Mouse (Mus musculus) MEL (cell line): ENCODE data around the gene Sh3gl2. TPM values are rescaled to one million over a fixed set of nuclear protein-coding genes. Genes with fewer than 3 reads are reported as not detected.

Source experiments
- DNase-seq: peaks from one replicate; pipeline ENCODE4 v3.0.0; 2011; ENCODE audit warnings: low read depth, low spot score
- H3K27ac ChIP-seq: 2 replicates; pipeline ENCODE4 v1.5.1; 2012; ENCODE audit warnings: low read depth, mild to moderate bottlenecking, control low read depth, low read length, moderate library complexity; ENCODE audit not compliant: control insufficient read depth
- H3K27me3 ChIP-seq, 2 experiments: fragments of 150-350 bp in 1 of 2; sonication (generic) in 1 of 2; 2 replicates each; pipeline ENCODE4 v1.6.1; 2012; ENCODE audit warnings: low read length in 2 of 2, mild to moderate bottlenecking in 2 of 2, improper control_type of control experiment in 1 of 2, moderate library complexity in 1 of 2; ENCODE audit not compliant: insufficient read depth in 2 of 2, control insufficient read depth in 1 of 2
- H3K36me3 ChIP-seq, 2 experiments: 2 replicates each; pipeline ENCODE4 v1.6.1; 2012 to 2014; ENCODE audit warnings: low read length in 2 of 2, improper control_type of control experiment in 1 of 2, inconsistent platforms in 1 of 2, mild to moderate bottlenecking in 1 of 2; ENCODE audit not compliant: insufficient read depth in 2 of 2, control insufficient read depth in 1 of 2
- H3K4me1 ChIP-seq, 2 experiments: fragments of 150-350 bp in 1 of 2; sonication (generic) in 1 of 2; 2 replicates each; pipeline ENCODE4 v1.6.1; 2012; ENCODE audit warnings: low read length in 2 of 2, improper control_type of control experiment in 1 of 2, mild to moderate bottlenecking in 1 of 2; ENCODE audit not compliant: insufficient read depth in 2 of 2, control insufficient read depth in 1 of 2
- H3K4me3 ChIP-seq, 2 experiments: fragments of 150-350 bp in 1 of 2; sonication (generic) in 1 of 2; 2 replicates each; pipeline ENCODE4 v1.5.1; 2012; ENCODE audit warnings: low read depth in 2 of 2, low read length in 2 of 2, mild to moderate bottlenecking in 2 of 2, moderate library complexity in 2 of 2, control low read depth in 1 of 2, improper control_type of control experiment in 1 of 2; ENCODE audit not compliant: control insufficient read depth in 1 of 2, insufficient read depth in 1 of 2
- H3K79me2 ChIP-seq: 2 replicates; pipeline ENCODE4 v1.6.1; 2012; ENCODE audit warnings: mild to moderate bottlenecking, low read length, moderate library complexity; ENCODE audit not compliant: control insufficient read depth, poor library complexity, insufficient read depth
- H3K9ac ChIP-seq: 2 replicates; pipeline ENCODE4 v1.6.1; 2012; ENCODE audit warnings: low read depth, mild to moderate bottlenecking, control low read depth, low read length, moderate library complexity; ENCODE audit not compliant: control insufficient read depth, poor library complexity, severe bottlenecking
- H3K9me3 ChIP-seq: fragments of 150-350 bp; sonication (generic); replicated peaks from 2 replicates; pipeline ENCODE4 v1.6.1; 2012; ENCODE audit warnings: mild to moderate bottlenecking, low read length, improper control_type of control experiment, moderate library complexity; ENCODE audit not compliant: insufficient read depth
- CHD1 ChIP-seq: IDR thresholded peaks from 2 replicates; pipeline ENCODE4 v1.6.1; 2012; ENCODE audit warnings: low read depth, mild to moderate bottlenecking, inconsistent platforms, low read length, improper control_type of control experiment
- CHD2 ChIP-seq: IDR thresholded peaks from 2 replicates; pipeline ENCODE4 v1.6.1; 2011; ENCODE audit warnings: low read length, improper control_type of control experiment
- CTCF ChIP-seq, 3 experiments: IDR thresholded peaks in 2 of 3; conservative IDR thresholded peaks in 1 of 3; 2 replicates each; pipeline ENCODE4 v1.5.1; 2011 to 2012; ENCODE audit warnings: low read length in 3 of 3, low read depth in 2 of 3, mild to moderate bottlenecking in 2 of 3, improper control_type of control experiment in 1 of 3, inconsistent platforms in 1 of 3, mixed read lengths in 1 of 3, moderate library complexity in 1 of 3; ENCODE audit not compliant: control insufficient read depth in 1 of 3, insufficient read depth in 1 of 3, poor library complexity in 1 of 3, severe bottlenecking in 1 of 3
- ELF1 ChIP-seq: IDR thresholded peaks from 2 replicates; pipeline ENCODE4 v1.6.1; 2014; ENCODE audit warnings: low read depth, mild to moderate bottlenecking, inconsistent platforms, low read length, improper control_type of control experiment, moderate library complexity
- ETS1 ChIP-seq: IDR thresholded peaks from 2 replicates; pipeline ENCODE4 v1.6.1; 2012; ENCODE audit warnings: low read depth, mild to moderate bottlenecking, inconsistent platforms, low read length, improper control_type of control experiment, moderate library complexity
- GATA1 ChIP-seq: IDR thresholded peaks from 2 replicates; pipeline ENCODE4 v1.6.1; 2011; ENCODE audit warnings: low read depth, low read length, improper control_type of control experiment
- HCFC1 ChIP-seq: IDR thresholded peaks from 2 replicates; pipeline ENCODE4 v1.6.1; 2012; ENCODE audit warnings: low read depth, mild to moderate bottlenecking, inconsistent platforms, low read length, improper control_type of control experiment, moderate library complexity
- JUND ChIP-seq: IDR thresholded peaks from 2 replicates; pipeline ENCODE4 v1.6.1; 2011; ENCODE audit warnings: low read depth, mild to moderate bottlenecking, improper control_type of control experiment, low read length
- MAFK ChIP-seq: IDR thresholded peaks from 2 replicates; pipeline ENCODE4 v1.6.1; 2011; ENCODE audit warnings: low read depth, mild to moderate bottlenecking, low read length, improper control_type of control experiment, borderline replicate concordance
- MAX ChIP-seq: IDR thresholded peaks from 2 replicates; pipeline ENCODE4 v1.6.1; 2011; ENCODE audit warnings: low read length, improper control_type of control experiment
- MAZ ChIP-seq: IDR thresholded peaks from 2 replicates; pipeline ENCODE4 v1.6.1; 2012; ENCODE audit warnings: low read depth, mild to moderate bottlenecking, inconsistent platforms, low read length, improper control_type of control experiment
- MEF2A ChIP-seq: IDR thresholded peaks from 2 replicates; pipeline ENCODE4 v1.6.1; 2014; ENCODE audit warnings: low read depth, mild to moderate bottlenecking, inconsistent platforms, low read length, improper control_type of control experiment; ENCODE audit not compliant: poor library complexity, insufficient replicate concordance, severe bottlenecking; ENCODE audit errors: extremely low read depth
- MYB ChIP-seq: IDR thresholded peaks from 2 replicates; pipeline ENCODE4 v1.6.1; 2011; ENCODE audit warnings: mild to moderate bottlenecking, low read depth, low read length, improper control_type of control experiment
- MYC ChIP-seq: IDR thresholded peaks from 2 replicates; pipeline ENCODE4 v1.6.1; 2011; ENCODE audit warnings: low read depth, mild to moderate bottlenecking, low read length, improper control_type of control experiment, moderate library complexity
- NRF1 ChIP-seq: IDR thresholded peaks from 2 replicates; pipeline ENCODE4 v1.6.1; 2014; ENCODE audit warnings: low read depth, mild to moderate bottlenecking, inconsistent platforms, low read length, improper control_type of control experiment, moderate library complexity; ENCODE audit not compliant: poor library complexity, insufficient read depth, severe bottlenecking
- RCOR1 ChIP-seq: IDR thresholded peaks from 2 replicates; pipeline ENCODE4 v1.6.1; 2012; ENCODE audit warnings: low read depth, mild to moderate bottlenecking, inconsistent platforms, low read length, improper control_type of control experiment
- SMC3 ChIP-seq: IDR thresholded peaks from 2 replicates; pipeline ENCODE4 v1.6.1; 2011; ENCODE audit warnings: low read depth, low read length, improper control_type of control experiment
- TAL1 ChIP-seq: IDR thresholded peaks from 2 replicates; pipeline ENCODE4 v1.6.1; 2012; ENCODE audit warnings: mild to moderate bottlenecking, inconsistent platforms, low read length, moderate library complexity, mixed read lengths
- TCF12 ChIP-seq: IDR thresholded peaks from 2 replicates; pipeline ENCODE4 v1.6.1; 2014; ENCODE audit warnings: low read depth, mild to moderate bottlenecking, inconsistent platforms, low read length, improper control_type of control experiment, moderate library complexity
- UBTF ChIP-seq: IDR thresholded peaks from 2 replicates; pipeline ENCODE4 v1.6.1; 2012; ENCODE audit warnings: low read depth, mild to moderate bottlenecking, inconsistent platforms, low read length, improper control_type of control experiment, moderate library complexity, borderline replicate concordance; ENCODE audit not compliant: insufficient read depth
- USF1 ChIP-seq: IDR thresholded peaks from 2 replicates; pipeline ENCODE4 v1.6.1; 2014; ENCODE audit warnings: low read depth, mild to moderate bottlenecking, inconsistent platforms, low read length, improper control_type of control experiment, moderate library complexity
- USF2 ChIP-seq, 2 experiments: IDR thresholded peaks; 2 replicates each; pipeline ENCODE4 v1.6.1; 2011 to 2012; ENCODE audit warnings: improper control_type of control experiment in 2 of 2, low read length in 2 of 2, borderline replicate concordance in 1 of 2, inconsistent platforms in 1 of 2, low read depth in 1 of 2, mild to moderate bottlenecking in 1 of 2; ENCODE audit not compliant: insufficient read depth in 1 of 2
- ZC3H11A ChIP-seq: IDR thresholded peaks from 2 replicates; pipeline ENCODE4 v1.6.1; 2012; ENCODE audit warnings: low read depth, mild to moderate bottlenecking, inconsistent platforms, low read length, improper control_type of control experiment
- polyA plus RNA-seq, 2 experiments: library from polyadenylated mRNA; stranded (reverse) in 1 of 2; unstranded in 1 of 2; fragments of >175 nt in 1 of 2; fragments of >200 nt in 1 of 2; gene quantifications; 2 replicates each; pipeline versions ENCODE4 v1.2.1 to v1.2.4; 2012; ENCODE audit warnings: low replicate concordance in 2 of 2, low read depth in 1 of 2; ENCODE audit not compliant: insufficient read length in 2 of 2, insufficient read depth in 1 of 2, missing spikeins in 1 of 2
- total RNA-seq: library from RNA; depleted of rRNA; stranded (reverse); fragments of 300-350 nt; gene quantifications from 2 replicates; pipeline ENCODE4 v1.2.3, GENCODE M21; 2012

Sh3gl2 gene
- total and polyA plus RNA-seq, 3 experiments: not detected

DNA sequence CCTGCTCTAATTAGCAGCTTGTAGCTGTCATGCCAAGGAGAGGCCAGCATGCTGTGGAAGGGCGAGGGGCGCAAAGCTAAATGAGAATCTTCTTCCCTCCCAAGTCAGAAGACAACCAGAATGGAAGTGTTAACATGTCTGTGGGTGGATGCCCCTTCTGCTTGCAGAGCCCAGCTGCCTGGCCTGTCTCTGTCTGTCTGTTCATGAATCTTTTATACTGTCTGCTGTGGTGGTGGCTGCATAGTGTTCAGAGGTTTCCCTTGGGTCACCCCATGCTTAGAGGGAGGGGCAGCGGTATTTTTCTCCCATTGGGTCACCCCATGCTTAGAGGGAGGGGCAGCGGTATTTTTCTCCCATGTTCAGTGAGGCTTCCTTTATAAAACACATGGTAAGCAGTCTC is 68.0 kb downstream of the Sh3gl2 start (continued):
- TF ChIP-seq MYC (no peak), HCFC1 (no peak)

DNA sequence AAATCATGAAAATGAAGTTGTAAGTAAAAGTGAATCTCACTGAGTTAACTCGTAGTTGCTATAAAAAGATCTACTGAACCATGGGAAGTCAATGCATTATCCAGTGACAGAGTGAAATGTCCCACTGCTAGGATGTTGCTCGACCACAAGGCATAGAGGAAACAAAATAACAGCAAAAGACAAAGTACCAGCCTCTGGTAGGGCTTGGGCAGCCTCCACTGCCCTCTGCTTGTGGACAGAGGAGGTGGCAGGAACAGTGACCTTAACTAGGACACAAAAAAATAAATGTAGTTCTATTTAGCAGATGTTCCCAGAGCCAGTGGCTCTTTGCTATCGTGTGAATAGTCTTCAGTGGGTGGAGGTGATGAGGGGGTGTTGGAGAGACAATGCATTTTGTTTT is 68.5 kb downstream of the Sh3gl2 start:
- H3K9me3 ChIP-seq: no peaks in the 10 kb centered on the region
- no peaks in the 10 kb centered on the region for H3K36me3 ChIP-seq
- no peaks in the 10 kb centered on the region for H3K79me2 ChIP-seq
- DNase-seq: no peak
- H3K27ac ChIP-seq: no peak overlapping the region
- TF ChIP-seq MAFK (no peak), SMC3 (no peak), GATA1 (no peak), RCOR1 (no peak), TAL1 (no peak), MYC (no peak), CHD1 (no peak), MAZ (no peak), NRF1 (no peak)
- H3K9ac ChIP-seq: no peak overlapping the region
- H3K4me1 ChIP-seq: no peaks in the 10 kb centered on the region
- H3K4me3 ChIP-seq: no peak overlapping the region
- H3K27me3 ChIP-seq: no peaks in the 10 kb centered on the region

- H3K9me3 ChIP-seq: no peaks in the 10 kb centered on the region
- H3K27me3 ChIP-seq: no peaks in the 10 kb centered on the region
- H3K9ac ChIP-seq: no peak overlapping the region
- DNase-seq: no peak
- no peak for TF ChIP-seq CTCF (IDR thresholded peaks at IDR 0.05 in 2 of 3, conservative IDR thresholded peaks at IDR 0.05 in 1 of 3; ENCODE audit: control insufficient read depth in 1 of 3, insufficient read depth in 1 of 3, low read depth in 2 of 3, low read length in 3 of 3, poor library complexity in 1 of 3, severe bottlenecking in 1 of 3)
- no peak for TF ChIP-seq JUND
- TF ChIP-seq TCF12: no peak
- no peak for TF ChIP-seq UBTF
- TF ChIP-seq ZC3H11A: no peak
- TF ChIP-seq SMC3: no peak
- TF ChIP-seq GATA1: no peak
- TF ChIP-seq CHD2: no peak
- no peak for TF ChIP-seq USF2 (IDR thresholded peaks at IDR 0.05; ENCODE audit: borderline replicate concordance in 1 of 2, insufficient read depth in 1 of 2, low read depth in 1 of 2, low read length in 2 of 2)
- TF ChIP-seq ETS1: no peak
- no peak for TF ChIP-seq MAX
- no peak for TF ChIP-seq USF1
- no peak for TF ChIP-seq MAFK
- TF ChIP-seq CHD1: no peak
- TF ChIP-seq ELF1: no peak
- no peak for TF ChIP-seq MYB
- TF ChIP-seq MEF2A: no peak
- TF ChIP-seq MYC: no peak
- H3K79me2 ChIP-seq: no peaks in the 10 kb centered on the region
- no peaks in the 10 kb centered on the region for H3K4me1 ChIP-seq
- no peaks in the 10 kb centered on the region for H3K36me3 ChIP-seq
- H3K4me3 ChIP-seq: no peak overlapping the region
- no peak overlapping the region for H3K27ac ChIP-seq
These were observed 78.2 kb downstream of the Sh3gl2 start for GRCm38 (mm10) chr4:85283151-85283550.
